Mouse (Mus musculus) erythroblast, embryonic 14.5 days (primary cell): ENCODE results near the gene Slc6a6.

Source experiments
- GATA1 ChIP-seq: IDR thresholded peaks from 2 replicates; pipeline ENCODE4 v1.6.1; 2012; ENCODE audit warnings: low read length, inconsistent platforms, mixed read lengths
- TAL1 ChIP-seq: IDR thresholded peaks from 3 replicates; pipeline ENCODE4 v1.6.1; 2012; ENCODE audit warnings: low read length, inconsistent platforms, mixed read lengths

DNA sequence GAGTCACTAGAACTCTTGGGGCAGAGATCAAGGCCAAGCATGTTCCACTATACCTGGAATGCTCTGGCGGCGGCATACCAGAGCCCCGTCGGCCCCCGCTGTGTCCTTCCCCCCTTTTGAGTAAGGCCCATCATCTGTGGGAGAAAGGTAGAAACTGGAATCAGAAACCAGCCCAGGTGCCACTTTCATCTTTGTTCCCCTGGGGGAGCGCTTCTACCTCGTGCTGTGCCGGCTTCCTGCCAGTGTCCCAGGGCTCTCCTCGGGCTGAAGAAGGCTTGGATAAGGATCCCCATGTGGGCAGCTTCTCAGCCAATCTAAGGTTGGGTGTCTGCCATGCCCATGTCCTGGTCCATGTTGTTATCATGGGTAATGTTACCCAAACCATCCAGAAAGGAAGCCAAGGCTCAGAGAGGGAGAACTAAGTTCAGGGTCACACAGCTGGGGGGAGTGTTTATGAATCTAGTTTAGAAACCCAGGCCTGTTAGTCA lies 104.5 kb downstream of the Slc6a6 start:
- no peak for TF ChIP-seq TAL1
- no peak for TF ChIP-seq GATA1
